Comparison of ENCODE assay signal across 12 mouse cellular contexts in the genomic region with DNA sequence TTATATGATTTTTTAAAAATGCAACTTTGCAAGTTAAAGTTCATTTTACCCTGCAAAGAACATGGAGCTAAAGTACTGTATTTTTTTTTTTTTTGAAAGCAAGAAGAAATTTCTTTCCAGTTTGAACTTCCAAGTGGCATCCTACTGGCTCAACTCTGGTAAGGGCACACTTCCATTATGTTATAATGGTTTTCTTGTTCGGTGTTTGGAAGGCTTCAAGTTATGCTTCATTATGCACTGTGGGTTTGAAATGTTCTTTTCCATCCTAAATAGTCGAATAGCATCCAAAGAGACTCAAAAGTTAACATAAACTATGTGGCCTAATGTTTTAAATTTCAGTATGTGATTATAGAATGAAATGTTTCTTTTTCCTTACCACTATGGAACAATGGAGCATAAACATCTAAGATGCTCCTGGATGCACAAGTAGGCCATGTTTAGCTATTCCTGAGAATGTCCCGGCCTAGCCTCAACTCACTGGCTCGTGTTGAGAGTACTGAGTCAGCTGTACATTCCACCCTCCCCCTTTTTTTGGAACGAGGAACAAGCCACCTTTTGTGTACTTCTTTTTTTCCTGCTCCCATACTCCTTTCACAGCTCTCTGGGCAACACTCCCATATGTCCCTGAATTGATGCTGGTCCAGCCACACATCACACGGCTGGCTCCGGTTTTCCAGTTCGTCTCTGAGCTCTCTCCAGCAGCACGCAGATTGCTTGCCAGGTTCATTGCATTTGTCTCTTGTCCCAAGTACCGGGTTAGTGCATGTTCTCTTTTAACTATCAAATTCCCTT. TPM values are rescaled to one million over a fixed set of nuclear protein-coding genes. Genes with fewer than 3 reads are reported as not detected.
DNase-seq lines count a peak whose midpoint lies in the region; ATAC-seq and TF ChIP-seq lines count a peak whose summit lies in the region.
"Had no signal": no experiment of that assay in that cellular context is flagged by ENCODE, and none has a peak within 500 bp of the region (broad histone marks: within the 10 kb centered on the region; RNA-seq: fewer than 3 reads in every experiment).

No protein-coding gene starts in this region.

- no peak for TF ChIP-seq POLR2A in kidney, adult 2 months (IDR thresholded peaks at IDR 0.05; ENCODE audit: low read depth, low read length)

- no peaks in the 10 kb centered on the region for H3K27me3 ChIP-seq in forebrain, embryonic 14.5 days (replicated peaks; ENCODE audit: control insufficient read depth, insufficient read depth, low read length)
- no peaks in the 10 kb centered on the region for H3K27me3 ChIP-seq in forebrain, embryonic 12.5 days
- H3K27me3 ChIP-seq in stomach, postnatal 0 days (ENCODE audit: control insufficient read depth, insufficient read depth, low read length), result no peaks in the 10 kb centered on the region
- no peaks in the 10 kb centered on the region for H3K27me3 ChIP-seq in kidney, adult 2 months (replicated peaks; ENCODE audit: control insufficient read depth, insufficient read depth, low read length)
- H3K27me3 ChIP-seq in heart, embryonic 12.5 days (replicated peaks), result no peaks in the 10 kb centered on the region
- H3K27me3 ChIP-seq: limb, embryonic 13.5 days had no signal

- no peak for TF ChIP-seq EP300 in stomach, postnatal 0 days (optimal IDR thresholded peaks at IDR 0.05)

- no peak overlapping the region for H3K4me3 ChIP-seq in forebrain, embryonic 14.5 days (ENCODE audit: low read depth, low read length)
- H3K4me3 ChIP-seq in forebrain, embryonic 12.5 days (replicated peaks), result no peak overlapping the region
- H3K4me3 ChIP-seq in stomach, postnatal 0 days (ENCODE audit: low read depth, low read length), result no peak overlapping the region
- H3K4me3 ChIP-seq in kidney, adult 2 months (ENCODE audit: insufficient read depth, low read depth, low read length), result no peak overlapping the region
- no peak overlapping the region for H3K4me3 ChIP-seq in heart, embryonic 12.5 days
- H3K4me3 ChIP-seq: limb, embryonic 13.5 days had no signal

- no peaks in the 10 kb centered on the region for H3K9me3 ChIP-seq in forebrain, embryonic 14.5 days (replicated peaks; ENCODE audit: control insufficient read depth, low read length)
- H3K9me3 ChIP-seq in forebrain, embryonic 12.5 days, result no peaks in the 10 kb centered on the region
- no peaks in the 10 kb centered on the region for H3K9me3 ChIP-seq in stomach, postnatal 0 days (ENCODE audit: control insufficient read depth, low read length)
- H3K9me3 ChIP-seq in heart, embryonic 12.5 days (replicated peaks), result no peaks in the 10 kb centered on the region
- H3K9me3 ChIP-seq: limb, embryonic 13.5 days had no signal

- H3K27ac ChIP-seq in forebrain, embryonic 14.5 days (ENCODE audit: low read depth, low read length), result no peak overlapping the region
- no peak overlapping the region for H3K27ac ChIP-seq in forebrain, embryonic 12.5 days
- no peak overlapping the region for H3K27ac ChIP-seq in stomach, postnatal 0 days (replicated peaks)
- H3K27ac ChIP-seq in kidney, adult 2 months (ENCODE audit: insufficient read depth, low read depth, low read length), result no peak overlapping the region
- no peak overlapping the region for H3K27ac ChIP-seq in heart, embryonic 12.5 days (ENCODE audit: poor library complexity, severe bottlenecking)
- H3K27ac ChIP-seq: limb, embryonic 13.5 days; macrophage had no signal

- intact Hi-C loops in left cerebral cortex, postnatal 36 days (cut with DNase I), result no loop called here

- no peak for TF ChIP-seq CTCF in stomach, postnatal 0 days (IDR thresholded peaks at IDR 0.05; ENCODE audit: low read depth)
- TF ChIP-seq CTCF in kidney, adult 2 months (conservative IDR thresholded peaks at IDR 0.05; ENCODE audit: insufficient read depth, insufficient read length, low read depth, low read length), result no peak

- DNase-seq in forebrain, embryonic 14.5 days (ENCODE audit: low spot score), result peak; percentile 85
- peak; percentile 54 for DNase-seq in brain, embryonic 18.5 days (ENCODE audit: low read depth, low spot score)
- DNase-seq in layer of hippocampus, adult 18-20 months (ENCODE audit: low spot score in 2 of 2), result peak; percentile 9 to 46
- DNase-seq in left cerebral cortex, postnatal 36 days (ENCODE audit: low spot score in 2 of 2), result peak; percentile 39 to 49
- DNase-seq in stomach, postnatal 0 days (ENCODE audit: low spot score), result no peak
- DNase-seq in kidney, adult 2 months, result no peak
- DNase-seq: gastrocnemius, postnatal 25 days had no signal

- H3K4me2 ChIP-seq in forebrain, embryonic 14.5 days (ENCODE audit: low read length), result no peak overlapping the region
- H3K4me2 ChIP-seq in forebrain, embryonic 12.5 days, result no peak overlapping the region
- H3K4me2 ChIP-seq in stomach, postnatal 0 days (replicated peaks; ENCODE audit: low read depth), result no peak overlapping the region
- H3K4me2 ChIP-seq in heart, embryonic 12.5 days, result no peak overlapping the region
- H3K4me2 ChIP-seq: limb, embryonic 13.5 days had no signal

- H3K9ac ChIP-seq in forebrain, embryonic 14.5 days (ENCODE audit: low read length), result no peak overlapping the region
- no peak overlapping the region for H3K9ac ChIP-seq in forebrain, embryonic 12.5 days
- no peak overlapping the region for H3K9ac ChIP-seq in stomach, postnatal 0 days (ENCODE audit: low read length)
- H3K9ac ChIP-seq in heart, embryonic 12.5 days, result no peak overlapping the region
- H3K9ac ChIP-seq: limb, embryonic 13.5 days had no signal

- peak; percentile 94 for ATAC-seq in forebrain, embryonic 14.5 days
- no peak for ATAC-seq in forebrain, embryonic 12.5 days (ENCODE audit: low FRiP score)
- no peak for ATAC-seq in stomach, postnatal 0 days (ENCODE audit: low FRiP score, low TSS enrichment)
- ATAC-seq in heart, embryonic 12.5 days (ENCODE audit: insufficient number of reproducible peaks, low FRiP score), result no peak

- H3K4me1 ChIP-seq in forebrain, embryonic 14.5 days (ENCODE audit: control insufficient read depth, insufficient read depth, low read length), result no peaks in the 10 kb centered on the region
- no peaks in the 10 kb centered on the region for H3K4me1 ChIP-seq in forebrain, embryonic 12.5 days
- H3K4me1 ChIP-seq in stomach, postnatal 0 days (replicated peaks; ENCODE audit: control insufficient read depth, insufficient read depth), result no peaks in the 10 kb centered on the region
- no peaks in the 10 kb centered on the region for H3K4me1 ChIP-seq in kidney, adult 2 months (ENCODE audit: control insufficient read depth, insufficient read depth, low read length)
- H3K4me1 ChIP-seq in heart, embryonic 12.5 days (replicated peaks), result no peaks in the 10 kb centered on the region
- H3K4me1 ChIP-seq: limb, embryonic 13.5 days had no signal

- 47% methylated on average over 10 of the region's 10 CpGs for WGBS in forebrain, embryonic 14.5 days
- WGBS in forebrain, embryonic 12.5 days, result 75% methylated on average over 10 of the region's 10 CpGs
- WGBS in stomach, postnatal 0 days, result 60% methylated on average over 10 of the region's 10 CpGs
- WGBS in kidney, adult 2 months, result 75% methylated on average over 10 of the region's 10 CpGs
- WGBS in heart, embryonic 12.5 days, result 71% methylated on average over 10 of the region's 10 CpGs

- H3K36me3 ChIP-seq in forebrain, embryonic 14.5 days (ENCODE audit: control insufficient read depth, insufficient read depth, low read length), result no peaks in the 10 kb centered on the region
- no peaks in the 10 kb centered on the region for H3K36me3 ChIP-seq in forebrain, embryonic 12.5 days (replicated peaks)
- no peaks in the 10 kb centered on the region for H3K36me3 ChIP-seq in stomach, postnatal 0 days (ENCODE audit: control insufficient read depth, insufficient read depth, low read length)
- H3K36me3 ChIP-seq in kidney, adult 2 months (ENCODE audit: control insufficient read depth, insufficient read depth, low read length), result no peaks in the 10 kb centered on the region
- no peaks in the 10 kb centered on the region for H3K36me3 ChIP-seq in heart, embryonic 12.5 days
- H3K36me3 ChIP-seq: limb, embryonic 13.5 days had no signal

RNA-seq across cellular contexts. Expression of a gene that starts 31.7 kb away (rescaled TPM):
- 0.62 and 1.3 TPM in 2 replicates for polyA plus RNA-seq in forebrain, embryonic 14.5 days (2014; fragmentation: Nextera tagmentation; extraction: Ambion mirVana)
- 0.26 TPM in 2 replicates for polyA plus RNA-seq in forebrain, embryonic 12.5 days (2016; fragmentation: Nextera tagmentation; extraction: Ambion mirVana)
- 10 to 100 TPM; 36.2 to 40.0 TPM for total RNA-seq in layer of hippocampus, adult 18-20 months (2021)
- total RNA-seq in left cerebral cortex, postnatal 36 days (2021), result 10 to 100 TPM; 12.7 to 15.2 TPM
- polyA plus RNA-seq in stomach, postnatal 0 days (2015; fragmentation: Nextera tagmentation; extraction: Ambion mirVana), result not detected in 2 replicates
- polyA plus RNA-seq in kidney, adult 2 months (2012; rRNA removed), result not detected in 2 replicates
- not detected in 2 replicates for polyA plus RNA-seq in heart, embryonic 12.5 days (2016; fragmentation: Nextera tagmentation; extraction: Ambion mirVana)
- total RNA-seq: common myeloid progenitor, adult 5-6 weeks; gastrocnemius, postnatal 25 days had no signal
- polyA plus RNA-seq: macrophage had no signal

Comparison
In these comparisons a context has a peak if more than half of its experiments do, and no peak if none do; other contexts are left out.
1. DNase-seq: peak in forebrain, embryonic 14.5 days (single experiment), brain, embryonic 18.5 days (single experiment), layer of hippocampus, adult 18-20 months (2 of 2) and left cerebral cortex, postnatal 36 days (2 of 2); none in stomach, postnatal 0 days (single experiment) and kidney, adult 2 months (single experiment).